Mouse (Mus musculus) E14TG2a.4 (cell line): ENCODE measurements around the gene Get4.

Source experiments
- CTCF ChIP-seq: conservative IDR thresholded peaks from 2 replicates; pipeline ENCODE4 v1.5.1; 2014; ENCODE audit warnings: low read length
- NANOG ChIP-seq: IDR thresholded peaks from 2 replicates; pipeline ENCODE4 v1.6.1; 2014; ENCODE audit warnings: borderline replicate concordance, low read length, mixed read lengths

GRCm38 (mm10) chr5:139243384-139243783, 8.7 kb upstream of the Get4 start:
- no peak for TF ChIP-seq CTCF
- no peak for TF ChIP-seq NANOG
